Mouse (Mus musculus) c-Kit-positive CD71-positive TER-119-negative erythroid progenitor cells, embryonic 14.5 days (primary cell): ENCODE measurements around the gene Sla2.
"Not testable (repeated sequence)": the region's sequence is repeated elsewhere in the genome, so short reads cannot be mapped to it uniquely, and the experiment has no call there.

Experiments
- DNase-seq: peaks from one replicate; pipeline ENCODE4 v3.0.0-alpha.2; 2013; ENCODE audit warnings: low read depth

The Sla2 gene

GRCm38 (mm10) chr2:156887017-156887416, at the start of gene Sla2:
Gene Sla2 (minus strand): TSS chr2:156887192.
- no peak for DNase-seq

- DNase-seq, result no peak
Measured at GRCm38 (mm10) chr2:156935005-156935404, 48.0 kb upstream of the Sla2 start.

- DNase-seq, result no peak
Measured at GRCm38 (mm10) chr2:156933426-156933825, 46.4 kb upstream of the Sla2 start.

- no peak for DNase-seq
Measured at GRCm38 (mm10) chr2:156931421-156931820, 44.4 kb upstream of the Sla2 start.

- DNase-seq, result no peak
Measured at GRCm38 (mm10) chr2:156930549-156930948, 43.6 kb upstream of the Sla2 start.

GRCm38 (mm10) chr2:156929519-156930120, 42.6 kb upstream of the Sla2 start:
- DNase-seq, result no peak

- no peak for DNase-seq
Measured at GRCm38 (mm10) chr2:156928606-156929005, 41.6 kb upstream of the Sla2 start.

GRCm38 (mm10) chr2:156927663-156928062, 40.7 kb upstream of the Sla2 start:
- DNase-seq, result no peak

- not testable (repeated sequence) for DNase-seq
Measured at GRCm38 (mm10) chr2:156925611-156926010, 38.6 kb upstream of the Sla2 start.

- not testable (repeated sequence) for DNase-seq
Measured at GRCm38 (mm10) chr2:156925075-156925474, 38.1 kb upstream of the Sla2 start.

- DNase-seq, result peak; percentile 82
Measured at GRCm38 (mm10) chr2:156924210-156924898, 37.4 kb upstream of the Sla2 start.

- DNase-seq, result no peak
Measured at GRCm38 (mm10) chr2:156923057-156923456, 36.1 kb upstream of the Sla2 start.

GRCm38 (mm10) chr2:156919796-156920195, 32.8 kb upstream of the Sla2 start:
- DNase-seq, result no peak

GRCm38 (mm10) chr2:156919191-156919590, 32.2 kb upstream of the Sla2 start:
- not testable (repeated sequence) for DNase-seq

GRCm38 (mm10) chr2:156918562-156918961, 31.6 kb upstream of the Sla2 start:
- DNase-seq, result no peak

GRCm38 (mm10) chr2:156916419-156917125, 29.6 kb upstream of the Sla2 start:
- DNase-seq, result no peak

GRCm38 (mm10) chr2:156915559-156915958, 28.6 kb upstream of the Sla2 start:
- no peak for DNase-seq

- no peak for DNase-seq
Measured at GRCm38 (mm10) chr2:156913191-156913590, 26.2 kb upstream of the Sla2 start.

GRCm38 (mm10) chr2:156905931-156906330, 18.9 kb upstream of the Sla2 start:
- not testable (repeated sequence) for DNase-seq

GRCm38 (mm10) chr2:156904976-156905717, 18.2 kb upstream of the Sla2 start:
- no peak for DNase-seq

GRCm38 (mm10) chr2:156903367-156903766, 16.4 kb upstream of the Sla2 start:
- no peak for DNase-seq

- DNase-seq, result not testable (repeated sequence)
Measured at GRCm38 (mm10) chr2:156902411-156902810, 15.4 kb upstream of the Sla2 start.
